Mouse (Mus musculus) thymus, postnatal 0 days (tissue): Measurements from ENCODE around the gene Kcna6. TPM values are rescaled to one million over a fixed set of nuclear protein-coding genes. Genes with fewer than 3 reads are reported as not detected.
A peak's percentile ranks its signal among the peaks of the same experiment; 100 is the strongest.

Source experiments
- DNase-seq: peaks from one replicate; pipeline ENCODE4 v3.0.0-alpha.2; 2015; ENCODE audit warnings: low spot score
- polyA plus RNA-seq: library from polyadenylated mRNA; unstranded; fragments of >200 nt; fragmentation: Nextera tagmentation; extraction: Ambion mirVana; gene quantifications from 2 replicates; pipeline ENCODE4 v1.2.1, GENCODE M21; 2015

Gene Kcna6
- polyA plus RNA-seq, 1 experiment from 2014 or later: 0.12 TPM

DNA sequence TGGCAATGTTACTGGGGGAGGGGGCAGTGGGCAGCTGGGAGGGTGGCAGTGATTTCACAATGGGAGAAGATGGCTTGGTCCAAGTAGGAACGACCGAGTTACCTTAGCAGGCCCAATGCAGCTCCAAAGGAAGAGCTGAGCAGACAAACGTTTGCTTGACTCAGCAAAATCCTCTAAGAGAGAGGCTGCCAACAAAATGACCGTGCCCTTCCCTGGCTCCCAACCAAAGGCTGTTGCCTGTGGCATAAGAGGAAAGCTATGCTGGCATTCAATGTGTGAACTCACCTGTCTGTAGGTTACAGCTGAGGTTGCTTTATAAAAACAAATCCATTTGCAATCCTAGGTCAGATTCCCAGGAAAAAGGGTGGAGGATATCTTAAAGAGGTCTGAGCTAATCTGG, 3.5 kb downstream of the Kcna6 start:
- no peak for DNase-seq

- no peak for DNase-seq
Measured at GRCm38 (mm10) chr6:126735806-126736205, 4.7 kb downstream of the Kcna6 start.

GRCm38 (mm10) chr6:126732645-126733044, 7.8 kb downstream of the Kcna6 start:
- DNase-seq: no peak

DNA sequence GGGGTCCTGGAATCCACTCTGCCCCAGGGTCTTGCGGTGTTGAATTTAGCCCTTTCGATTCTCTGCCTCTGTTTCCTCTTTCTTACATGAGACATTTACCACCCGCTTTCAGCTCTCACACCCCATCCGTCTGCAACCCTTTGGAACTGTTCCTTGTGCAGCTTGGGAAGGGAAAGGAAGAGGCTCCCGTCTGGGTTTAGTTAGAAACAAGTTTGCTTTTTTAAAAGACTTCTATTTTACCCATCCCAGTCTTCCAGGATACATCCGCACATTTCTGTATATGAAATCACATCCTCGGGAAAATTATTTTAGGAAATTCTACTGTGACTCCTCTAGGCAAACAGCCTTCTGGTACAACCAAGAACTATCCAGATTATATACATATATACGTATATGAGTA, 11.7 kb downstream of the Kcna6 start:
- DNase-seq: no peak

GRCm38 (mm10) chr6:126718423-126719087, 21.9 kb downstream of the Kcna6 start:
- no peak for DNase-seq

- no peak for DNase-seq
Measured at GRCm38 (mm10) chr6:126712531-126712930, 27.9 kb downstream of the Kcna6 start.

DNA sequence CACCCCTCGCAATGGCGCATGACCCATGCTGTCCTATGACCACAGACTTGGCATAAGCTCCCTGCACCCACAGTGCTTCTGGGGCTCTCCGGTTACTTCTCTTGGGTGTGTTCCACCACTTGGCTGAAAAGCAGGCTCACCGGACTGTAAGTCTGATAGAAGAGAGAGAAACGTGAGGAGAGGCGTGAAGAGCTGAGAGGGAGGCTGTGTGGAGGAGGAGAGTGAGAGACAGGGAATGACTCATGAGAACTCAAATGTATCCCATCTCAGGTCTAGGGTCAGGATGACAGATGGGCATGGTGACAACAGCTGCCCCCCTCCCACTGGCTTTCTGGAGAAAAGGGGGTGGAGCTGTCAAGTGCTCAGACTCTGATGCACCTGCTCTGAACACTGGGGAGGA, 34.5 kb downstream of the Kcna6 start:
- no peak for DNase-seq

DNA sequence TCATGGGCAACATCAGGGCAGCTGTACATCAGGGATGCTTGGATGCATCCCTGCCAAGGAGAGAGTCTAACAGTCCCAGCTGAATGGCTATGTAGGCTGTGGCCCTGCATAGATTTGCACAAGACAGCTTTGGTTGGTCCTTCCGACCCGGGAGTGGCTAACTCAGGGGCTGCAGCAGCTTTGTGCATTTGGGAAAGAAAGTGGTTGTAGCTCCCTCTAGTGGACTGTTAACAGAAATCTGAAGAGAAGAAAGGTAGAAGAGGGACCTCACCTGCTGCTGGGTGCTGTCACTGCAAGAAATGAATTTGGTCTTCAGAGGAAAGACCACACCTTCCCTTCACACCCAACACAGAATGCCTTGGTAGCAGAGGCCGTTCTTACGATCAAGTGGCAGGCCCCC, 36.0 kb downstream of the Kcna6 start:
- DNase-seq: peak; percentile 23

DNA sequence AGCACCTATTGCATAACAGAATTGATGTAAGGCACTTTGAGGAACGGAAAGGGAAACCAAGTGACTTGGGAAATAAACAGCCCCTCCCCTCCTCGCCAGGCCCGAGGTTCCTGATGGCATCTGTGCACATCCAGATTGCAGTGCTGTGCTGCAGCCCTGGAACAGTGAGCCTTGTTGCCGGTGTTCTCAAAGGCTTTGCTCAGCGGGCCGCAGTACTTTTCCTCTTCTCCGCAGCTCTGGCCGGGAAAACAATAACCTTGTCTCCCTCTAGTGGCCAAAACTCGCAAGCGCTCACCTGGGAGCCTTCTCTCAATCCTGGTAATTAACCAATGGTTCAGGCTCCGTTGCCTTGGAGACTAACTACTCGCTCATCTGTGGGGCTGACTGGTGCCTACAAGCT, 38.4 kb downstream of the Kcna6 start:
- DNase-seq: peak; percentile 42

DNA sequence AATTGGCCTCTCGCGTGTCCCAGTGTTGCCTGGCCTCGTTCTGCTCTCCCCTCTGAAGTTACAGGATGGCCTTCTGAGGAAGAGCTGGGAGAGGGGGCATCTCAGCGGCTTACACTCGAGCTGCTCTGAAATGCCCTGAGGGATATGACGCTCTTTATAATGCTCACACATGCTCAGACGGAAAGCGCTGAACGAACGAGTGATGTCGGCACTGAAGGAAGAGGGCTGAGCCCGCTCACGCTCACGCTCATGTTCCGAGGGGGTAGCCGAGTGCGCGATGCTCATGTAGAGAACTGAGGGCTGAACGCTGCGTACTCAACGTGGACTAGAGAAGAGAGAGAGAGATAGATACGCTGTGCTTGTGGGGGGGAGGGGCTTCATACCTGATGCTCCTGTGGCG, 39.3 kb downstream of the Kcna6 start:
- no peak for DNase-seq

DNA sequence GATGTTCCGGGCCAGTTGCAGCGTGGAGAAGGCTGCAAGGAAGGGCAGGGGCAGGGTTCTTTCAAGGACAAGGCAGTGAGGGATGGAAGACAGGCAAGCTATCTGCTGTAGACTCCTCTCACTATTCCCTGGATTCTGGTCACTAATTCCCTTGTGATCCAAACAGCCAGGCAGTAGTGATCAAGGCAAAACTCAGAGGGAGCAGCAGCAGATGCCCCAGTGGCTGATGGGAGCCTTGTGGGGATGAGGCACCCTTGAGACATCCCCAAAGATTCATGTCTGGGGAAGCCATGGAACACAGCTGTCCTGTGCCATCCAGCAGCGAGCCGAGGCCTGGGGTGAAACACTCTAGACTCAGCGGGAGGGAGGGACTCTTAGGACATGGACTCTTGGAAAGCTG, 40.5 kb downstream of the Kcna6 start:
- DNase-seq: no peak

- no peak for DNase-seq
Measured at GRCm38 (mm10) chr6:126687120-126687519, 53.4 kb downstream of the Kcna6 start.

- DNase-seq: no peak
Measured at GRCm38 (mm10) chr6:126685135-126685534, 55.3 kb downstream of the Kcna6 start.

GRCm38 (mm10) chr6:126678961-126679360, 61.5 kb downstream of the Kcna6 start:
- DNase-seq: no peak

GRCm38 (mm10) chr6:126667001-126667400, 73.5 kb downstream of the Kcna6 start:
- DNase-seq: no peak

DNA sequence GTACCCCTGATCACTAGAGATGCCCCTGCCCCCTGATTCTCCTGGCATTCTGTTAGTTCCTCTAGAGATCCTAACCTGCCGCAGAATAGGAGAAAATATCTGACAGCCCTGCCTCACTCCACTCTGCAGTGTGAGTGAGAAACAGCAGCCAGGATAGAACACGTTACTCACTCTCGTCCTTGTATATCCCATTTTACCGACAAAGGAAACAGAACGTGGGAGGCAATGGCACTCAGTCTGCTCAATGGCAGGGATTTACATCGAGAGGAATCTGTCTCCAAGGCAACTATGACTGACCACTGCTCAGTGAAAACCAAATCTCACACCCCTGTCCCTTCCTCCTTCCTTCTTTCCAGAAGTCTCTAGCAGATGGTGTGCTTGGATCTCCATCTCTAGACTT, 74.4 kb downstream of the Kcna6 start:
- no peak for DNase-seq

DNA sequence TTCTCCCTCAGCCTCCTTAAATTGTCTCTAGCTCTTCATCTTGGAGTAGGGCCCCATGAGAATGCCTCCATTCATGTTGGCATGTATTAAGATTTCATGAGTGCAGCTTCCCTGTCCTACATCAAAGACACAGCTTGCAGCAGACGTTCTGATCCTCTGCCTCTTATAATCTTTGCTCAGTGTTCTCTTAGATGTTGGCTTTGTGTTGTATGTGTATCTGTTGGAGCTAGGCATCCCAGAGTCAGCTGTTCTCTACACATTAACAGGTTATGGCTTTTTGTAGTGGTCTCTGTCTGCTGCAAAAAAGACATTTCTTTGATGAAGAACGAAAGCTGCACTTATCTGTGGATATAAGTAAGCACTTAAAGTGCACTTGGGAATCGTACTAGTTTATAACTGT, 75.9 kb downstream of the Kcna6 start:
- DNase-seq: no peak

Other genes starting within 250 kb of the Kcna6 start
- 0.36 and 0.48 TPM in 2 replicates for gene Kcna5, start 205.3 kb downstream of the Kcna6 start, polyA plus RNA-seq
- 1.0 TPM in 2 replicates for gene Kcna1, start 94.3 kb downstream of the Kcna6 start, polyA plus RNA-seq
- gene Ndufa9, start 108.5 kb upstream of the Kcna6 start, polyA plus RNA-seq: 218 and 220 TPM in 2 replicates
- not detected in 2 replicates for gene Akap3, start 112.4 kb upstream of the Kcna6 start, polyA plus RNA-seq
- 2.6 and 2.9 TPM in 2 replicates for gene Dyrk4, start 181.2 kb upstream of the Kcna6 start, polyA plus RNA-seq
- gene Rad51ap1, start 198.9 kb upstream of the Kcna6 start, polyA plus RNA-seq: 65.6 and 69.6 TPM in 2 replicates
- gene D6Wsu163e, start 199.3 kb upstream of the Kcna6 start, polyA plus RNA-seq: 20.9 and 21.4 TPM in 2 replicates